Comparison of ENCODE assay signal across 8 mouse cellular contexts in genomic region chr13:73762938-73763337, GRCm38 (mm10). TPM values are rescaled to one million over a fixed set of nuclear protein-coding genes. Genes with fewer than 3 reads are reported as not detected.
DNase-seq lines count a peak whose midpoint lies in the region; ATAC-seq lines count a peak whose summit lies in the region.

No protein-coding gene starts in this region.

- H3K4me3 ChIP-seq in kidney, embryonic 16.5 days (ENCODE audit: low read length): peak overlapping the region; percentile 69
- H3K4me3 ChIP-seq in embryonic facial prominence, embryonic 14.5 days (ENCODE audit: low read depth, low read length): peak overlapping the region; percentile 78
- peak overlapping the region; percentile 82 for H3K4me3 ChIP-seq in intestine, embryonic 14.5 days (ENCODE audit: low read depth, low read length)
- peak overlapping the region; percentile 61 for H3K4me3 ChIP-seq in midbrain, embryonic 15.5 days

- no peaks in the 10 kb centered on the region for H3K27me3 ChIP-seq in kidney, embryonic 16.5 days (ENCODE audit: insufficient read depth, low read length)
- no peaks in the 10 kb centered on the region for H3K27me3 ChIP-seq in embryonic facial prominence, embryonic 14.5 days (replicated peaks; ENCODE audit: control insufficient read depth, insufficient read depth, low read length)
- H3K27me3 ChIP-seq in intestine, embryonic 14.5 days (replicated peaks; ENCODE audit: control insufficient read depth, insufficient read depth, low read length): no peaks in the 10 kb centered on the region
- H3K27me3 ChIP-seq in midbrain, embryonic 15.5 days (replicated peaks): no peaks in the 10 kb centered on the region

- peaks cover 33% of the 10 kb centered on the region for H3K4me1 ChIP-seq in kidney, embryonic 16.5 days (ENCODE audit: insufficient read depth, low read length)
- peaks cover 15% of the 10 kb centered on the region; the same call in 1 of the 2 replicates for H3K4me1 ChIP-seq in embryonic facial prominence, embryonic 14.5 days (ENCODE audit: control insufficient read depth, insufficient read depth, low read length)
- H3K4me1 ChIP-seq in intestine, embryonic 14.5 days (replicated peaks; ENCODE audit: control insufficient read depth, insufficient read depth, low read length): peaks cover 22% of the 10 kb centered on the region
- H3K4me1 ChIP-seq in midbrain, embryonic 15.5 days: peaks cover 21% of the 10 kb centered on the region

- H3K9ac ChIP-seq in kidney, embryonic 16.5 days (replicated peaks; ENCODE audit: low read length): no peak overlapping the region; the same call in 1 of the 2 replicates
- peak overlapping the region; percentile 81; the same call in 1 of the 2 replicates for H3K9ac ChIP-seq in embryonic facial prominence, embryonic 14.5 days (ENCODE audit: low read depth, low read length)
- no peak overlapping the region for H3K9ac ChIP-seq in intestine, embryonic 14.5 days (ENCODE audit: low read length)
- H3K9ac ChIP-seq in midbrain, embryonic 15.5 days: no peak overlapping the region

- DNase-seq in kidney, adult 9 months: no peak
- DNase-seq in embryonic facial prominence, embryonic 14.5 days (ENCODE audit: low spot score): no peak
- no peak for DNase-seq in intestine, embryonic 14.5 days (ENCODE audit: low spot score)
- DNase-seq in right cerebral cortex, postnatal 4 days: no peak

- no peaks in the 10 kb centered on the region for H3K9me3 ChIP-seq in kidney, embryonic 16.5 days (ENCODE audit: low read length)
- H3K9me3 ChIP-seq in embryonic facial prominence, embryonic 14.5 days (ENCODE audit: control insufficient read depth, low read length): no peaks in the 10 kb centered on the region
- no peaks in the 10 kb centered on the region for H3K9me3 ChIP-seq in intestine, embryonic 14.5 days (ENCODE audit: control insufficient read depth, low read length)
- no peaks in the 10 kb centered on the region for H3K9me3 ChIP-seq in midbrain, embryonic 15.5 days

- 40% methylated on average over 6 of the region's 6 CpGs for WGBS in kidney, embryonic 16.5 days
- WGBS in embryonic facial prominence, embryonic 14.5 days: 43% methylated on average over 6 of the region's 6 CpGs
- WGBS in intestine, embryonic 14.5 days: 40% methylated on average over 6 of the region's 6 CpGs
- 33% methylated on average over 6 of the region's 6 CpGs for WGBS in midbrain, embryonic 15.5 days

- H3K27ac ChIP-seq in kidney, embryonic 16.5 days (ENCODE audit: low read length): no peak overlapping the region; the same call in 1 of the 2 replicates
- H3K27ac ChIP-seq in embryonic facial prominence, embryonic 14.5 days (replicated peaks; ENCODE audit: low read depth, low read length): 0 out of 2 replicates have a peak overlapping the region, but pooled peaks have one; percentile 3
- 0 out of 2 replicates have a peak overlapping the region, but pooled peaks have one; percentile 9 for H3K27ac ChIP-seq in intestine, embryonic 14.5 days (ENCODE audit: low read depth)
- H3K27ac ChIP-seq in midbrain, embryonic 15.5 days: no peak overlapping the region

- peak overlapping the region; percentile 89 for H3K4me2 ChIP-seq in kidney, embryonic 16.5 days (replicated peaks; ENCODE audit: low read depth, low read length)
- H3K4me2 ChIP-seq in embryonic facial prominence, embryonic 14.5 days (ENCODE audit: low read depth, low read length): peak overlapping the region; percentile 92
- peak overlapping the region; percentile 90 for H3K4me2 ChIP-seq in intestine, embryonic 14.5 days (ENCODE audit: low read length)
- H3K4me2 ChIP-seq in midbrain, embryonic 15.5 days: peak overlapping the region; percentile 91; the same call in 1 of the 2 replicates

- no peak for ATAC-seq in kidney, embryonic 16.5 days (ENCODE audit: low FRiP score, low TSS enrichment)
- no peak for ATAC-seq in embryonic facial prominence, embryonic 14.5 days (ENCODE audit: low read depth)
- ATAC-seq in intestine, embryonic 14.5 days (replicated peaks; ENCODE audit: low FRiP score, low TSS enrichment, low read depth): peak; percentile 13
- peak; percentile 13; the same call in 1 of the 2 replicates for ATAC-seq in midbrain, embryonic 15.5 days (replicated peaks)
- ATAC-seq in activated CD4-positive, CD25-positive, alpha-beta regulatory T cell, adult 4 months: no peak
- no peak for ATAC-seq in cerebellum, adult (ENCODE audit: insufficient number of reproducible peaks, low FRiP score, low TSS enrichment)

- H3K36me3 ChIP-seq in kidney, embryonic 16.5 days (ENCODE audit: insufficient read depth, low read length): no peaks in the 10 kb centered on the region
- H3K36me3 ChIP-seq in embryonic facial prominence, embryonic 14.5 days (ENCODE audit: control insufficient read depth, insufficient read depth, low read length): no peaks in the 10 kb centered on the region
- H3K36me3 ChIP-seq in intestine, embryonic 14.5 days (ENCODE audit: control insufficient read depth, insufficient read depth, low read length): no peaks in the 10 kb centered on the region
- no peaks in the 10 kb centered on the region for H3K36me3 ChIP-seq in midbrain, embryonic 15.5 days (replicated peaks)

RNA-seq across cellular contexts. Expression of gene Slc12a7, which starts 30.0 kb away (rescaled TPM):
- polyA plus RNA-seq in kidney, embryonic 16.5 days (2015; fragmentation: Nextera tagmentation; extraction: Ambion mirVana): 27.0 and 28.1 TPM in 2 replicates
- polyA plus RNA-seq in embryonic facial prominence, embryonic 14.5 days (2014; fragmentation: Nextera tagmentation; extraction: Ambion mirVana): 16.3 and 19.8 TPM in 2 replicates
- 32.8 and 33.1 TPM in 2 replicates for polyA plus RNA-seq in intestine, embryonic 14.5 days (2014; fragmentation: Nextera tagmentation; extraction: Ambion mirVana)
- polyA plus RNA-seq in midbrain, embryonic 15.5 days (2015; fragmentation: Nextera tagmentation; extraction: Ambion mirVana): 9.5 and 9.8 TPM in 2 replicates
- 10 to 100 TPM; 30.3 to 34.9 TPM for polyA plus RNA-seq in activated CD4-positive, CD25-positive, alpha-beta regulatory T cell, adult 4 months (2017; shearing (Covaris generic))

RNA-seq across cellular contexts. Expression of gene Slc6a19, which starts 58.3 kb away (rescaled TPM):
- polyA plus RNA-seq in kidney, embryonic 16.5 days (2015; fragmentation: Nextera tagmentation; extraction: Ambion mirVana): 2.1 and 2.3 TPM in 2 replicates
- polyA plus RNA-seq in embryonic facial prominence, embryonic 14.5 days (2014; fragmentation: Nextera tagmentation; extraction: Ambion mirVana): 0.38 and 0.40 TPM in 2 replicates
- 0.13 and 0.28 TPM in 2 replicates for polyA plus RNA-seq in intestine, embryonic 14.5 days (2014; fragmentation: Nextera tagmentation; extraction: Ambion mirVana)
- polyA plus RNA-seq in midbrain, embryonic 15.5 days (2015; fragmentation: Nextera tagmentation; extraction: Ambion mirVana): 0.23 and 0.32 TPM in 2 replicates
- under 1 TPM in 1 of 2 experiments, not detected in 1; 0.26 TPM for polyA plus RNA-seq in activated CD4-positive, CD25-positive, alpha-beta regulatory T cell, adult 4 months (2017; shearing (Covaris generic))

Comparison
In these comparisons a context has a peak if more than half of its experiments do, and no peak if none do; other contexts are left out.
1. ATAC-seq: peak in intestine, embryonic 14.5 days (single experiment) and midbrain, embryonic 15.5 days (single experiment); none in kidney, embryonic 16.5 days (single experiment), embryonic facial prominence, embryonic 14.5 days (single experiment), activated CD4-positive, CD25-positive, alpha-beta regulatory T cell, adult 4 months (single experiment) and cerebellum, adult (single experiment).
2. H3K27ac ChIP-seq: peak in embryonic facial prominence, embryonic 14.5 days (single experiment) and intestine, embryonic 14.5 days (single experiment); none in kidney, embryonic 16.5 days (single experiment) and midbrain, embryonic 15.5 days (single experiment).
3. Peak in every context shown above with its lines, with median percentiles within 50 percentile points of each other: H3K4me2 ChIP-seq and H3K4me3 ChIP-seq.